Mouse (Mus musculus): ENCODE measurements around the gene Pls3.
"Not testable (repeated sequence)": the region's sequence is repeated elsewhere in the genome, so short reads cannot be mapped to it uniquely, and the experiment has no call there.

- not testable (repeated sequence) for TF ChIP-seq POLR2A, CTCF (IDR thresholded peaks at IDR 0.05; ENCODE audit: insufficient read depth, low read depth, low read length)
These were observed 130.5 kb downstream of the Pls3 start for GRCm38 (mm10) chrX:75744466-75744865.
